Mouse (Mus musculus) myocyte (in vitro differentiated cells): ENCODE measurements around the gene Pogk.

Experiments
- POLR2A ChIP-seq: IDR thresholded peaks from one replicate; pipeline ENCODE4 v1.6.1; 2011; ENCODE audit warnings: low read depth, mild to moderate bottlenecking, control low read depth, moderate library complexity; ENCODE audit not compliant: insufficient read length
- TCF12 ChIP-seq: IDR thresholded peaks from one replicate; pipeline ENCODE4 v1.6.1; 2011; ENCODE audit warnings: mild to moderate bottlenecking, control low read depth; ENCODE audit not compliant: poor library complexity, insufficient read depth, severe bottlenecking
- TCF3 ChIP-seq: IDR thresholded peaks from one replicate; pipeline ENCODE4 v1.6.1; 2011; ENCODE audit warnings: low read depth, control low read depth; ENCODE audit not compliant: insufficient read length

DNA sequence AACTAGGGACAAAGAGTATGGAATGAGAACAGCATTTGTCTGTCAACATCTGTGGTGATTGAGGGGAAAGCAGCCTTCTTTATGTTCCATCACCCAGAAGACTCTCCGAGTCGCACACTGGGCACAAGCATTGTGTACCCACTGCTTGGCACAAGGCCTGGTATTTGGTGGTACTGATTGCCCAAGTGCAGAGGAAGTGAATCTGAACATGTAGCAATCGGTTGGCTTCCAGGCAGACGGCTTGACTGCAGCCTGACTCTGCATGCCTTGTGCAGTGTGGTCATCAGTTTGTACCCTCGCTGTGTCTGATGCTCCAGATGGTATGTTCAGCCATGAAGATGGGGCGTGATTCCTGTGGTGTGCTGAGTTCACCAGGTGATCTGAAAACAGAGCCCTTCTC lies 70.6 kb downstream of the Pogk start:
- TF ChIP-seq TCF3 (no peak), POLR2A (no peak), TCF12 (no peak)
